Mouse (Mus musculus) pancreas, adult 10 weeks (tissue): ENCODE measurements around the gene Birc2. TPM values are rescaled to one million over a fixed set of nuclear protein-coding genes. Genes with fewer than 3 reads are reported as not detected.

ENCODE experiments used
- polyA plus RNA-seq: library from polyadenylated mRNA; stranded (reverse); fragments of 350-450 nt; fragmentation: Illumina TruSeq; extraction: RNeasy Lipid Tissue Mini Kit (QIAGEN cat#74804); gene quantifications from one replicate; pipeline ENCODE4 v1.2.3, GENCODE M21; 2015; ENCODE audit warnings: low read depth, low replicate concordance; ENCODE audit not compliant: insufficient read depth

Birc2 gene
- 15.7 TPM for polyA plus RNA-seq

GRCm38 (mm10) chr9:7836905-7837805 lies at the start of gene Birc2:
Gene Birc2 (minus strand): TSS chr9:7837064.

GRCm38 (mm10) chr9:7872775-7873439 lies 36.0 kb upstream of the Birc2 start, which contains the start of gene Birc3:
Gene Birc3 (minus strand): TSS chr9:7873186.

Other genes with a start within 250 kb of the Birc2 start
- gene Mmp20, start 208.8 kb downstream of the Birc2 start, polyA plus RNA-seq = not detected
- 1.4 TPM for gene Mmp7, start 145.0 kb downstream of the Birc2 start, polyA plus RNA-seq
- 11.1 TPM for gene Tmem123, start 73.0 kb downstream of the Birc2 start, polyA plus RNA-seq
- 7.4 TPM for gene Birc3, start 36.1 kb upstream of the Birc2 start, polyA plus RNA-seq
- 9.6 TPM for gene Yap1, start 167.5 kb upstream of the Birc2 start, polyA plus RNA-seq
- not detected for gene Cfap300, start 205.8 kb upstream of the Birc2 start, polyA plus RNA-seq